Mouse (Mus musculus) midbrain, embryonic 16.5 days (tissue): ENCODE results near the gene Ccdc97. TPM values are rescaled to one million over a fixed set of nuclear protein-coding genes. Genes with fewer than 3 reads are reported as not detected.

Source experiments
- ATAC-seq: fragments of 200-750 bp; cut with Nextera tagmentation; 2 replicates; pipeline ENCODE4 v1.8.0; 2017; ENCODE audit warnings: moderate TSS enrichment
- H3K27ac ChIP-seq: fragments of 300-500 bp; sonication (generic); 2 replicates; pipeline ENCODE4 v1.5.1; 2014; ENCODE audit warnings: mild to moderate bottlenecking, low read length, mixed read lengths
- H3K27me3 ChIP-seq: fragments of 300-500 bp; sonication (generic); 2 replicates; pipeline ENCODE4 v1.6.1; 2014; ENCODE audit warnings: low read depth, low read length, mixed read lengths; ENCODE audit not compliant: control insufficient read depth, insufficient read depth
- H3K36me3 ChIP-seq: fragments of 300-500 bp; sonication (generic); 2 replicates; pipeline ENCODE4 v1.6.1; 2014; ENCODE audit warnings: mild to moderate bottlenecking, low read length, moderate library complexity, mixed read lengths; ENCODE audit not compliant: control insufficient read depth, insufficient read depth
- H3K4me1 ChIP-seq: fragments of 300-500 bp; sonication (generic); 2 replicates; pipeline ENCODE4 v1.6.1; 2014; ENCODE audit warnings: mild to moderate bottlenecking, low read length, mixed read lengths; ENCODE audit not compliant: control insufficient read depth, insufficient read depth
- H3K4me2 ChIP-seq: fragments of 300-500 bp; sonication (generic); 2 replicates; pipeline ENCODE4 v1.6.1; 2014; ENCODE audit warnings: mild to moderate bottlenecking, low read length, mixed read lengths
- H3K4me3 ChIP-seq: fragments of 300-500 bp; sonication (generic); 2 replicates; pipeline ENCODE4 v1.5.1; 2014; ENCODE audit warnings: low read depth, mild to moderate bottlenecking, low read length, moderate library complexity, mixed read lengths
- H3K9ac ChIP-seq: fragments of 300-500 bp; sonication (generic); 2 replicates; pipeline ENCODE4 v1.6.1; 2014; ENCODE audit warnings: low read depth, low read length, mixed read lengths
- H3K9me3 ChIP-seq: fragments of 300-500 bp; sonication (generic); replicated peaks from 2 replicates; pipeline ENCODE4 v1.6.1; 2014; ENCODE audit warnings: mild to moderate bottlenecking, low read length, mixed read lengths; ENCODE audit not compliant: control insufficient read depth, poor library complexity, severe bottlenecking
- WGBS: fragments of 180-500 bp; shearing (Covaris S2); extraction: QIAGEN DNeasy Blood & Tissue Kit; methylation state at CpG from one replicate; pipeline ENCODE4 v1.1.7; 2014; 5-methylcytosine and 5-hydroxymethylcytosine counted together
- polyA plus RNA-seq: library from polyadenylated mRNA; unstranded; fragments of >200 nt; fragmentation: Nextera tagmentation; extraction: Ambion mirVana; gene quantifications from 2 replicates; pipeline ENCODE4 v1.2.1, GENCODE M21; 2015

The Ccdc97 gene
- polyA plus RNA-seq, 1 experiment from 2014 or later = 36.8 TPM

- no peaks in the 10 kb centered on the region for H3K9me3 ChIP-seq
- H3K9ac ChIP-seq = peak within 1 kb of the TSS; percentile 82
- H3K4me3 ChIP-seq = peak within 1 kb of the TSS; percentile 60
- H3K4me1 ChIP-seq = peaks cover 15% of the 10 kb centered on the region
- ATAC-seq = peak; percentile 95
- peak within 1 kb of the TSS; percentile 96 for H3K27ac ChIP-seq
- no peaks in the 10 kb centered on the region for H3K36me3 ChIP-seq
- H3K27me3 ChIP-seq = peaks cover 8% of the 10 kb centered on the region
- WGBS = under 1% methylated on average over 46 of the region's 46 CpGs
- H3K4me2 ChIP-seq = peak within 1 kb of the TSS; percentile 51
These were observed 38.2 kb downstream of the Ccdc97 start, which contains the start of gene B9d2 for GRCm38 (mm10) chr7:25680514-25681258. Gene B9d2, plus strand, starts transcription at chr7:25680780.

- peak overlapping the region; percentile 82; the same call in 1 of the 2 replicates for H3K9ac ChIP-seq
- H3K27ac ChIP-seq = peak overlapping the region; percentile 96; the same call in 1 of the 2 replicates
- peaks cover 8% of the 10 kb centered on the region; the same call in 1 of the 2 replicates for H3K27me3 ChIP-seq
- WGBS = 12% methylated on average over 6 of the region's 6 CpGs
- peak overlapping the region; percentile 60 for H3K4me3 ChIP-seq
- peak overlapping the region; percentile 51 for H3K4me2 ChIP-seq
- H3K36me3 ChIP-seq = no peaks in the 10 kb centered on the region
- peaks cover 18% of the 10 kb centered on the region for H3K4me1 ChIP-seq
- H3K9me3 ChIP-seq = no peaks in the 10 kb centered on the region
- ATAC-seq = no peak
These were observed 38.9 kb downstream of the Ccdc97 start for GRCm38 (mm10) chr7:25679971-25680370.

GRCm38 (mm10) chr7:25677013-25677412, 41.9 kb downstream of the Ccdc97 start:
- ATAC-seq = no peak
- Histone ChIP-seq H3K9ac (no peak overlapping the region), H3K4me1 (peaks cover 17% of the 10 kb centered on the region), H3K27ac (peak overlapping the region; percentile 40; the same call in 1 of the 2 replicates), H3K27me3 (peaks cover 18% of the 10 kb centered on the region), H3K9me3 (no peaks in the 10 kb centered on the region), H3K4me2 (no peak overlapping the region), H3K36me3 (no peaks in the 10 kb centered on the region), H3K4me3 (no peak overlapping the region)
- WGBS = 88% methylated on average over 7 of the region's 7 CpGs

- H3K4me2 ChIP-seq = peak overlapping the region; percentile 7; the same call in 1 of the 2 replicates
- H3K36me3 ChIP-seq = no peaks in the 10 kb centered on the region
- no peaks in the 10 kb centered on the region for H3K9me3 ChIP-seq
- ATAC-seq = no peak; the same call in 1 of the 2 replicates
- H3K27me3 ChIP-seq = peaks cover 18% of the 10 kb centered on the region
- H3K4me1 ChIP-seq = peaks cover 10% of the 10 kb centered on the region
- H3K9ac ChIP-seq = no peak overlapping the region
- WGBS = 52% methylated on average over 15 of the region's 15 CpGs
- peak overlapping the region; percentile 40; the same call in 1 of the 2 replicates for H3K27ac ChIP-seq
- H3K4me3 ChIP-seq = no peak overlapping the region
These were observed 42.7 kb downstream of the Ccdc97 start for GRCm38 (mm10) chr7:25676085-25676781.

GRCm38 (mm10) chr7:25675405-25675804, 43.5 kb downstream of the Ccdc97 start:
- Histone ChIP-seq H3K36me3 (no peaks in the 10 kb centered on the region), H3K27ac (no peak overlapping the region), H3K4me3 (peak overlapping the region; percentile 55), H3K27me3 (peaks cover 18% of the 10 kb centered on the region), H3K9me3 (no peaks in the 10 kb centered on the region), H3K9ac (peak overlapping the region; percentile 76; the same call in 1 of the 2 replicates), H3K4me2 (peak overlapping the region; percentile 63), H3K4me1 (peaks cover 10% of the 10 kb centered on the region)
- peak; percentile 8 for ATAC-seq
- WGBS = 50% methylated on average over 6 of the region's 6 CpGs

- WGBS = 3% methylated on average over 29 of the region's 29 CpGs
- Histone ChIP-seq H3K4me1 (peaks cover 5% of the 10 kb centered on the region), H3K36me3 (no peaks in the 10 kb centered on the region; the same call in 1 of the 2 replicates), H3K4me2 (peak within 1 kb of the TSS; percentile 63), H3K9me3 (no peaks in the 10 kb centered on the region), H3K27ac (no peak within 1 kb of the TSS), H3K4me3 (peak within 1 kb of the TSS; percentile 55), H3K27me3 (peaks cover 18% of the 10 kb centered on the region), H3K9ac (peak within 1 kb of the TSS; percentile 76)
- ATAC-seq = peak; percentile 61
These were observed 44.1 kb downstream of the Ccdc97 start, which contains the start of gene Tmem91 for GRCm38 (mm10) chr7:25674719-25675300. Gene Tmem91, minus strand, starts transcription at chr7:25675166.

GRCm38 (mm10) chr7:25674297-25674696, 44.6 kb downstream of the Ccdc97 start:
- peak overlapping the region; percentile 63 for H3K4me2 ChIP-seq
- peaks cover 18% of the 10 kb centered on the region for H3K27me3 ChIP-seq
- H3K4me3 ChIP-seq = peak overlapping the region; percentile 55
- no peak overlapping the region for H3K27ac ChIP-seq
- H3K9ac ChIP-seq = peak overlapping the region; percentile 76
- no peaks in the 10 kb centered on the region; the same call in 1 of the 2 replicates for H3K36me3 ChIP-seq
- H3K4me1 ChIP-seq = peaks cover 5% of the 10 kb centered on the region
- 20% methylated on average over 9 of the region's 9 CpGs for WGBS
- ATAC-seq = peak; percentile 39; the same call in 1 of the 2 replicates
- H3K9me3 ChIP-seq = no peaks in the 10 kb centered on the region

- Histone ChIP-seq H3K4me2 (no peak overlapping the region), H3K9me3 (no peaks in the 10 kb centered on the region), H3K36me3 (peaks cover 5% of the 10 kb centered on the region; the same call in 1 of the 2 replicates), H3K4me1 (peaks cover 5% of the 10 kb centered on the region), H3K27me3 (peaks cover 15% of the 10 kb centered on the region), H3K9ac (no peak overlapping the region), H3K27ac (no peak overlapping the region), H3K4me3 (no peak overlapping the region)
- 53% methylated on average over 4 of the region's 4 CpGs for WGBS
- no peak for ATAC-seq
These were observed 46.4 kb downstream of the Ccdc97 start for GRCm38 (mm10) chr7:25672442-25672841.
